Mouse (Mus musculus): ENCODE measurements around the gene Atxn7. TPM values are rescaled to one million over a fixed set of nuclear protein-coding genes. Genes with fewer than 3 reads are reported as not detected.
"Not testable (repeated sequence)": the region's sequence is repeated elsewhere in the genome, so short reads cannot be mapped to it uniquely, and the experiment has no call there.

The Atxn7 gene
- polyA plus RNA-seq, 1 experiment from 2014 or later, result 3.4 TPM

DNA sequence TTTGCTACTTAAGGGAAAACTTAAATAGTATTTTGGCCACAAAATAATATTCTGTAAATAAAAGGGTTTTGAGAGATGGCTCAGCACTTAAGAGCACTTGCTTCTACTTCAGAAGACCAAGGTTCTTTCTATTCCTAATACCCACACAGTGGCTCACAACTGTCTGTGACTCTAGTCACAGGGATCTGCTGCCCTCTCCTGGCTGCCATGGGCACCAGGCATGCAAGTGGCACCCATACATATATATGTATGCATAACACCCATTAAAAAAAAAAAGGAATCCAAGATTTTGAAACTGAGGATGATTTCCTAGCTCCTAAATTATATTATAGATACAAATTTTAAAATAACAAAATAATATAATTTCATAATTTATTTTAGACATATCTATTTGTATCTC lies 10.8 kb upstream of the Atxn7 start:
- Histone ChIP-seq H3K4me3 (ENCODE audit: low read length) (no peak overlapping the region), H3K27me3 (ENCODE audit: insufficient read depth, low read length) (no peaks in the 10 kb centered on the region), H3K4me1 (ENCODE audit: insufficient read depth, low read length) (no peaks in the 10 kb centered on the region), H3K9ac (replicated peaks; ENCODE audit: low read length) (no peak overlapping the region), H3K27ac (ENCODE audit: low read length) (no peak overlapping the region), H3K4me2 (replicated peaks; ENCODE audit: low read depth, low read length) (no peak overlapping the region), H3K36me3 (ENCODE audit: insufficient read depth, low read length) (peaks cover 41% of the 10 kb centered on the region), H3K9me3 (ENCODE audit: low read length) (no peaks in the 10 kb centered on the region)
- no peak for ATAC-seq (ENCODE audit: low FRiP score, low TSS enrichment)

DNA sequence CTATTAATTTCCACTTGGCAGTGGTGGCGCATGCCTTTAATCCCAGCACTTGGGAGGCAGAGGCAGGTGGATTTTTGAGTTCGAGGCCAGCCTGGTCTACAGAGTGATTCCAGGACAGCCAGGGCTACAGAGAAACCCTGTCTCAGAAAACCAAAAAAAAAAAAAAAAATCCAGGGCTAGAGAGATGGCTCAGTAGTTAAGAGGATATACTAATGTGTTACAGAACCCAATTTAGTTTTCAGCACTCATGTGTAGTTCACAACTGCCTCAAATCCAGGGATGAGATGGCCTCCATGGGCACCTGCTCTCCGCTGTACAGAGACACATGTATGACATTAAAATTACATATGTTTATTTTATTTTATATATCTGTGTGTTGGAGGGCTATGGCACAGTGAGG lies 9.1 kb upstream of the Atxn7 start:
- not testable (repeated sequence) for H3K9me3 ChIP-seq (ENCODE audit: low read length); H3K9ac ChIP-seq (replicated peaks; ENCODE audit: low read length); ATAC-seq (ENCODE audit: low FRiP score, low TSS enrichment); H3K4me2 ChIP-seq (replicated peaks; ENCODE audit: low read depth, low read length); H3K4me3 ChIP-seq (ENCODE audit: low read length); H3K27ac ChIP-seq (ENCODE audit: low read length); H3K27me3 ChIP-seq (ENCODE audit: insufficient read depth, low read length); H3K4me1 ChIP-seq (ENCODE audit: insufficient read depth, low read length)
- H3K36me3 ChIP-seq (ENCODE audit: insufficient read depth, low read length), result peaks cover 49% of the 10 kb centered on the region
- WGBS, result 96% methylated on average over 3 of the region's 3 CpGs

DNA sequence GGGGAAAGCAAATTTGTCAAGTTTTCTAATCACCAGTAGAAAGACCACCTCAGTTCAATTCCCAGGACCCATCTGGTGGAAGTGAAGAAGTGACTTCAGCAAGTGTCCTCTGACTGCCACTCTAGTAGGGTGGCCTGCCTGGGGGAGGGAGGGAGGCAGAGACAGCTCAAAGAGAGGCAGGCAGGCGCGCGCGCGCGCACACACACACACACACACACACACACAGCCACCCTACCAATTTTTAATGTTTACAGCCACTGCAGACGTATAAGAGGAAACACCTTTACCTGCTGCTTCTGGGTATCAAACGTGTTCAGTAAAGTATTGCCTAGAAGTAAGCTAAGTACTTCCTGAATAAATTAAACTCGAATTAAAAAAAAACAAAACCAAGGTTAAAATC lies 1.2 kb upstream of the Atxn7 start:
- Histone ChIP-seq H3K27ac (ENCODE audit: low read length) (peak overlapping the region; percentile 90), H3K36me3 (ENCODE audit: insufficient read depth, low read length) (peaks cover 10% of the 10 kb centered on the region), H3K9me3 (ENCODE audit: low read length) (no peaks in the 10 kb centered on the region), H3K27me3 (ENCODE audit: insufficient read depth, low read length) (no peaks in the 10 kb centered on the region), H3K4me3 (ENCODE audit: low read length) (peak overlapping the region; percentile 88), H3K4me1 (ENCODE audit: insufficient read depth, low read length) (peaks cover 15% of the 10 kb centered on the region), H3K4me2 (replicated peaks; ENCODE audit: low read depth, low read length) (peak overlapping the region; percentile 63), H3K9ac (replicated peaks; ENCODE audit: low read length) (peak overlapping the region; percentile 99)
- ATAC-seq (ENCODE audit: low FRiP score, low TSS enrichment), result peak; percentile 57; the same call in 1 of the 2 replicates
- 0% methylated on average over 9 of the region's 9 CpGs for WGBS

- Histone ChIP-seq H3K27me3 (ENCODE audit: insufficient read depth, low read length) (no peaks in the 10 kb centered on the region), H3K36me3 (ENCODE audit: insufficient read depth, low read length) (peaks cover 6% of the 10 kb centered on the region), H3K4me2 (replicated peaks; ENCODE audit: low read depth, low read length) (peak overlapping the region; percentile 63), H3K4me1 (ENCODE audit: insufficient read depth, low read length) (peaks cover 15% of the 10 kb centered on the region), H3K9me3 (ENCODE audit: low read length) (no peaks in the 10 kb centered on the region), H3K4me3 (ENCODE audit: low read length) (peak overlapping the region; percentile 88), H3K9ac (replicated peaks; ENCODE audit: low read length) (peak overlapping the region; percentile 99), H3K27ac (ENCODE audit: low read length) (peak overlapping the region; percentile 90)
- WGBS, result under 1% methylated on average over 31 of the region's 75 CpGs
- ATAC-seq (ENCODE audit: low FRiP score, low TSS enrichment), result peak; percentile 89
Measured at GRCm38 (mm10) chr14:13960482-13961325, 536 bp upstream of the Atxn7 start.

GRCm38 (mm10) chr14:13962476-13962875 lies 1.2 kb downstream of the Atxn7 start:
- no peaks in the 10 kb centered on the region for H3K36me3 ChIP-seq (ENCODE audit: insufficient read depth, low read length)
- H3K27me3 ChIP-seq (ENCODE audit: insufficient read depth, low read length), result no peaks in the 10 kb centered on the region
- WGBS, result 87% methylated on average over 6 of the region's 6 CpGs
- H3K27ac ChIP-seq (ENCODE audit: low read length), result no peak overlapping the region
- peaks cover 15% of the 10 kb centered on the region for H3K4me1 ChIP-seq (ENCODE audit: insufficient read depth, low read length)
- no peak overlapping the region for H3K4me3 ChIP-seq (ENCODE audit: low read length)
- no peak overlapping the region for H3K4me2 ChIP-seq (replicated peaks; ENCODE audit: low read depth, low read length)
- no peak for ATAC-seq (ENCODE audit: low FRiP score, low TSS enrichment)
- no peak overlapping the region for H3K9ac ChIP-seq (replicated peaks; ENCODE audit: low read length)
- H3K9me3 ChIP-seq (ENCODE audit: low read length), result no peaks in the 10 kb centered on the region

DNA sequence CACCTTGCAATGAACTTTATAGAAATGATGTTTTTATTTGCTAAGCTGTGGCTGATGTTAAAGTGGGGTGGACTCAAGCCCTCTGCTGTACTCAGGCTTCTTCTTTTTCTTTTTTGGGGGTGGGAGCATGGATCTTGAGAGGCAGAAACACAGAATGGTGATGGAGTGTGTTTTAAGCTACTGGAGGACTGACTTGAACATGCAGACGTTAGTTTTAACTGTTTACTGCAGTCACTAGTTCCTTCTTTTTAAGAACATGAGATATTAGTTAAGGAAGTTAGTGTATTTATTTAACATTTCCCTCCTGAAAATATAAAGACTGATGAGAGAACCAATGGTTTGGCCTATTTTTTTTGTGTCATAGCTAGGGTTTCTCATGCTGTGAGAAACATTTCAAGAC lies 2.3 kb downstream of the Atxn7 start:
- Histone ChIP-seq H3K9me3 (ENCODE audit: low read length) (no peaks in the 10 kb centered on the region), H3K27me3 (ENCODE audit: insufficient read depth, low read length) (no peaks in the 10 kb centered on the region), H3K27ac (ENCODE audit: low read length) (no peak overlapping the region), H3K36me3 (ENCODE audit: insufficient read depth, low read length) (no peaks in the 10 kb centered on the region), H3K9ac (replicated peaks; ENCODE audit: low read length) (no peak overlapping the region), H3K4me1 (ENCODE audit: insufficient read depth, low read length) (peaks cover 15% of the 10 kb centered on the region), H3K4me3 (ENCODE audit: low read length) (no peak overlapping the region), H3K4me2 (replicated peaks; ENCODE audit: low read depth, low read length) (no peak overlapping the region)
- ATAC-seq (ENCODE audit: low FRiP score, low TSS enrichment), result no peak
- WGBS, result 57% methylated on average over 1 of the region's 1 CpGs

- Histone ChIP-seq H3K27me3 (ENCODE audit: insufficient read depth, low read length) (no peaks in the 10 kb centered on the region), H3K4me2 (replicated peaks; ENCODE audit: low read depth, low read length) (no peak overlapping the region), H3K9me3 (ENCODE audit: low read length) (no peaks in the 10 kb centered on the region), H3K4me3 (ENCODE audit: low read length) (no peak overlapping the region), H3K27ac (ENCODE audit: low read length) (no peak overlapping the region), H3K9ac (replicated peaks; ENCODE audit: low read length) (no peak overlapping the region), H3K4me1 (ENCODE audit: insufficient read depth, low read length) (peaks cover 1% of the 10 kb centered on the region; the same call in 1 of the 2 replicates), H3K36me3 (ENCODE audit: insufficient read depth, low read length) (no peaks in the 10 kb centered on the region)
- ATAC-seq (ENCODE audit: low FRiP score, low TSS enrichment), result no peak
- WGBS, result 67% methylated on average over 1 of the region's 1 CpGs
Measured at GRCm38 (mm10) chr14:13967607-13968006, 6.4 kb downstream of the Atxn7 start.

DNA sequence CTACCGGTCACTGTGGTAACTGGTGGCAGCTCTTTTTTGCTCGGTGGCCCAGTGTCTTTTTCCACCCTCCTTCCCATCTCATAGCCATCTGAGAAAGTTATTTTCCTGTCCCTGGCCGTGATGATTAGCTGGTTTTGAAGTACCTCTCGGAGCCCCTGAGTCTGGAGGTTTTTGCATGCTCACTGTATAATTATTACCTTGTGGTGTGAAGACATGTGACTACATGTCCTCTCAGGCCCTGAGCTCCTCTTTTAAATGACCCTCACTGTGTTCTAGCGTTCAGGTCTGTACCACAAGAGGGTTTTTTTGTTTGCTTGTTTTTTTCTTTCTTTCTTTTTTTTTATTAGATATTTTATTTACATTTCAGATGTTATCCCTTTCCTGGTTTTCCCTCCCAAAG lies 7.2 kb downstream of the Atxn7 start:
- Histone ChIP-seq H3K36me3 (ENCODE audit: insufficient read depth, low read length) (no peaks in the 10 kb centered on the region), H3K4me1 (ENCODE audit: insufficient read depth, low read length) (no peaks in the 10 kb centered on the region), H3K27ac (ENCODE audit: low read length) (no peak overlapping the region), H3K9ac (replicated peaks; ENCODE audit: low read length) (no peak overlapping the region), H3K4me2 (replicated peaks; ENCODE audit: low read depth, low read length) (no peak overlapping the region), H3K9me3 (ENCODE audit: low read length) (no peaks in the 10 kb centered on the region), H3K27me3 (ENCODE audit: insufficient read depth, low read length) (no peaks in the 10 kb centered on the region), H3K4me3 (ENCODE audit: low read length) (no peak overlapping the region)
- WGBS, result 69% methylated on average over 5 of the region's 5 CpGs
- no peak for ATAC-seq (ENCODE audit: low FRiP score, low TSS enrichment)

- H3K4me3 ChIP-seq (ENCODE audit: low read length), result no peak overlapping the region
- WGBS, result 86% methylated on average over 3 of the region's 3 CpGs
- no peaks in the 10 kb centered on the region for H3K36me3 ChIP-seq (ENCODE audit: insufficient read depth, low read length)
- H3K9ac ChIP-seq (replicated peaks; ENCODE audit: low read length), result no peak overlapping the region
- no peak overlapping the region for H3K27ac ChIP-seq (ENCODE audit: low read length)
- ATAC-seq (ENCODE audit: low FRiP score, low TSS enrichment), result no peak
- H3K9me3 ChIP-seq (ENCODE audit: low read length), result no peaks in the 10 kb centered on the region
- no peaks in the 10 kb centered on the region for H3K4me1 ChIP-seq (ENCODE audit: insufficient read depth, low read length)
- H3K4me2 ChIP-seq (replicated peaks; ENCODE audit: low read depth, low read length), result no peak overlapping the region
- H3K27me3 ChIP-seq (ENCODE audit: insufficient read depth, low read length), result no peaks in the 10 kb centered on the region
Measured at GRCm38 (mm10) chr14:13970513-13970912, 9.3 kb downstream of the Atxn7 start.

DNA sequence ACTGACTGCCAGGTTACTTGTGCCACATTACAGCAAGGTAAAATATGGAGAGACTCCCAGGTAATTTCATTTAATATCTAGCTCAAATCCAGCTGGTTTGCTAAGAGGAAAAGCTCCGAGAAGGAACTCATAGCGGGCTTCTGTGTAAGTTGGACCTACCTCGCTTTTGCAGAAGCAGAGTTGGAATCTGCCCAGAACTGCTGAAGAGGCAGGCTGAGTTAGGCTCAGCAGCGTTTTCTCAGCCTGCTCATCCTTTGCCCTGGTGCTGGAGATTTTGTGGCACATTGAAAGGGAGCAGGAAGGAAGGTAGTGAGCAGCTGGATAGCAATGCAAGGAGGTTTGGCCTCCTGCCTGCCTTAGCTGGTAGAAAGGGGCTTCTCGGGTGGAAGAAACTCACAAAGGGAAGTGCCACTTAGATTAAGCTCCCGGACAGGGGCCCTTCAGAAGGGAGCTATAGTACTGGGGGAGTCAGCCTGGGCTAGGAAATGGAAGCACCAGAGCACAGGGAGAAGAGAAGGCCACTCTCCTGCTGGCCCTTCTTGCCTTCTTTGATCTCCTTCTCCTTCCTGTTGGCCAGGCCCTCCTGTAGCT lies 10.5 kb downstream of the Atxn7 start:
- H3K9ac ChIP-seq (replicated peaks; ENCODE audit: low read length), result no peak overlapping the region
- 52% methylated on average over 6 of the region's 6 CpGs for WGBS
- H3K27ac ChIP-seq (ENCODE audit: low read length), result no peak overlapping the region
- H3K36me3 ChIP-seq (ENCODE audit: insufficient read depth, low read length), result no peaks in the 10 kb centered on the region
- no peak overlapping the region for H3K4me2 ChIP-seq (replicated peaks; ENCODE audit: low read depth, low read length)
- no peak for ATAC-seq (ENCODE audit: low FRiP score, low TSS enrichment)
- no peaks in the 10 kb centered on the region for H3K9me3 ChIP-seq (ENCODE audit: low read length)
- H3K4me1 ChIP-seq (ENCODE audit: insufficient read depth, low read length), result no peaks in the 10 kb centered on the region
- H3K4me3 ChIP-seq (ENCODE audit: low read length), result no peak overlapping the region
- H3K27me3 ChIP-seq (ENCODE audit: insufficient read depth, low read length), result no peaks in the 10 kb centered on the region
